Mouse (Mus musculus) R1 (cell line): ENCODE measurements at regions not wholly inside any gene's neighbourhood (a gene's known extent, or its start where the extent isn't known, plus 50 kb on each side); places are given as distances from the start of the nearest gene placed in this dataset.

Source experiments
- DNase-seq: peaks from one replicate; pipeline ENCODE4 v3.0.0-alpha.2; 2018; ENCODE audit warnings: low read depth, low spot score

DNA sequence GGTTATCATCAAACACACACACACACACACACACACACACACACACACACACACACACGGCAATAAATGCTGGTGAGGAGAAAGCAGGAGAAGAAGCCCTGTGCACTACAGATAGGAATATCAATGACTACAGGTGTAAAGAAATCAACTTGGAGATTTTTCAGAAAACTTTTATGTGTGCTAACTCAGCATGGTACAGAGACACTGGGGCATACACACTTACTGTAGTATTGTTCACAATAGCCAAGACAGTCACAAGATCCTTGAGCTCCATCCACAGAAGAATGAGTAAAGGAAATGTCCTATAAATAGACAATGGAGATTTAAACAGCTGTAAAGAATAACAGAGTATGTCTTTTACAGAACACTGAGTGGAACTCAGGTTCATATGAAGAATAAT lies 182.4 kb downstream of the Tm2d1 start:
- no peak for DNase-seq

DNA sequence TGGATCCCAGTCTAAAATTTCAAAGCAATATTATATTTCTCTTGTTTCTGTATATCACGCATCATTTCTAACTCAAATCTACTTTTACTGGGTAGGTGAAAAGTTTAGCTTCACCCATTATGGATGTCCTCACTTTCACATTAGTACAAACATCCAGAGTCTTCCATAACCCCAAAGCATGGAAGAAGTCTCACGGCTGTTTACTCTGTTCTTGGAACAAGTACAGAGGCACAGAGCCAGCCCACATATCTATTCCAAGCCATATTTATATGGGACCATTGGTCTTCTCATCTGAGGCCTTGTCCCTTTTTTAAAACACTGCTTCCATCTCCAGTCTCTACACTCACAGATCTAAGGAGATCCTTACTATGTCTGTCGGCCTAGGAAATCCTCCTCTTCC lies 192.8 kb downstream of the Tm2d1 start:
- DNase-seq = no peak

DNA sequence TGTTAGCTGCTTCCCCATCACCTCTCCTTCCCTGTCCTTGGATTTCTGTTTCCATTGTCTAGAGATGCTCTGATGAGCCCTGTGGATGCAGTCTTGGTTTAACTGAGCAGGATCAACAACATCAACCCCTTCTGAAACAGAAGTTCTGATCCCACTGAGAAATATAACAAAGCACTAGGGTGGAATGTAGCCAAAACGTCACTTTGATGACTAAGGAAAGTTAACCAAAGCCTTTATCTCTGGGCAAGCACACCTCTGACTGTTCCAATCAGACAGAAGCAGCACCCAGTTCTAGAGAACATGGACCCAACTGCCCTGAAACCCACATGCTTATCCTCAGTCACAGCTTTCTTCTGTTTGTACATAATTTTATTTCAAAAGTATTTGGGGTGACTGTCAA lies 193.2 kb downstream of the Tm2d1 start:
- DNase-seq = no peak

DNA sequence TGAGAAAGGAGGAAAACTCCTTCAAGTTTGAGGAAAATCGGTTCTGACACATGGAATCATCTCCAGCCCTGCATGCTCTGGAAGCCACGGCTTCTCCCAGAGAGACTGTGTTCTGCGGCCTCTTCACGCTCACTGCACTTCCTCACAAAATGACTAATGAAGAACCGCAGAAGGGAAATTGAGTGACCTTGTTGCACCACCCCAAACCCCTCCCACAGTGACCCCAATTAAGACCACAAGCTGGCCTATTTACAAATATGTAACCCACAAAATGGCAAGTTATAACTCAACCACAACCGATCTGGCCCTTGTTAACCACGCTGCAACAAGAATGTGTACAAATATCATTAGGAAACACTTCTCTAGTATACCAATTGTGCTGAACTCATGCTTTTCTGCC lies 194.2 kb downstream of the Tm2d1 start:
- DNase-seq = no peak

DNA sequence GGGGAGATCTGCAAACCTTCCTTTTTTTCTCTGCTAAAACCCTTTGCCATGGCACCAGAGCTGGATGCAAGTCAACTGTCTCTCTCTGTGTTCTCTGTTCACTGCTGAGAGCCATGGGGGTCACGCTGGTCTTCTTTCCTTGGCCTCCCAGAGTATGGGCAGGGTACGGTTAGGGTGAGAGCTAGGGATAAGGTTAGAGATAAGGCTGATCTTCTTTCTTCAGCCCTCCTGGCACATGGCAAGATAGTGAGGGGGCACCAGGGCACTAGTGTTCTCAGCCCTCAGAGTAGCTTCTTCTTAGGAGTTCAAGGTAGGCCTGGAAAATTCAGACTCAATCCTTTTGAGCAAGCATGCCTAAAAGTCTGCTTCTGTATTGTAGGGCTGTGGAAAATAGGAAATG lies 196.1 kb downstream of the Tm2d1 start:
- no peak for DNase-seq

DNA sequence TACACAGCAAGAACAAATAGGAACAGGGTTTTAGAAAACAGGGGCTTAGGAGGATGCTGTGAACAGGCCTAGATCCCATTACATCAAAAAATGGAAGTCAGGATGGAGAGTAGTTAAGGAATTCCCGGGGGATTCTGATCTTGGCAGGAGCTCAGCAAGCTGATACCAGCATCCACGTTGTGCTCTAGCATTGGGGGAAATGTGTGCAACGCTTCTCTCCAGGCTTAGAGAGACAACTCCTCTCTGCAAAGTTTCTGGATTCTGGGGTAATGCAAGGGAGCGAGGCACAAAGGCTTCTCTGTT lies 201.1 kb downstream of the Tm2d1 start:
- no peak for DNase-seq

DNA sequence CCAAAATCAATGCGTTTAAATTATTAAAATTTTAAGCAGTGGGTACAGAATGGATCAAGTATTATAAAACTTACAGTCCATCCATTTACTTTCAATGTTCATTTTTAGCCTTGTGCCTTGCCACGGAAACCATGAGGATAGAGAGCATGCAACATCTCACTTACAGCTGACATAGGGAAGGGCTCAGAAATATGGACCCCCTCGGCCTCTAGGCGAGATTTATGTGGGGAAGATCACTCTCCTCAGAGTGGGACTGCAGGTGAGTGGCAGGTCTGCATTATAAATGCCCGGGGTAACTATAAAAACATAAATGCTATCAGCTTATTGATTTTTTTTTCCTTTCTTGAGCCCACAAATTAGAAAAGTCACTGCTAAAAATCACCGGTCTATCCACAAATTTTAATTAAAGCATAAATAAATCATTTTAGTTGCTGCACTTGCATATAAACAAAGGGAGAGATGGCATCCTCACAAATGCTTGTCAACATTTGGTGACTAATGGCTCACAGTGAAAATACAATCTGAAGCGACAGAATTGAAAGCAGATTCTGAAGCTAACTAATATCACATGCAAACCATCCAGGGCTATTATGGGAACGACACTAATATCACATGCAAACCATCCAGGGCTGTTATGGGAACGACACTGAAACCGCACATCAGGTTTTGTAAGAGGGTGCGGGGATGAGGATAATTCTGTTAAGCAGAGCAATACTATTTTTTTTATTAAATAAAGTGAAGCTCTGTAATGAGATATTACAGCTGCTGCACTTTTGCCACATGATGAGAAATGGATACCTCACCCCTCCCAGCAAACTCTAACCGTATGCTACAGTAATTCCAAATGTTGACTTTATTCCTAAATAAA lies 201.7 kb downstream of the Tm2d1 start:
- DNase-seq = no peak

DNA sequence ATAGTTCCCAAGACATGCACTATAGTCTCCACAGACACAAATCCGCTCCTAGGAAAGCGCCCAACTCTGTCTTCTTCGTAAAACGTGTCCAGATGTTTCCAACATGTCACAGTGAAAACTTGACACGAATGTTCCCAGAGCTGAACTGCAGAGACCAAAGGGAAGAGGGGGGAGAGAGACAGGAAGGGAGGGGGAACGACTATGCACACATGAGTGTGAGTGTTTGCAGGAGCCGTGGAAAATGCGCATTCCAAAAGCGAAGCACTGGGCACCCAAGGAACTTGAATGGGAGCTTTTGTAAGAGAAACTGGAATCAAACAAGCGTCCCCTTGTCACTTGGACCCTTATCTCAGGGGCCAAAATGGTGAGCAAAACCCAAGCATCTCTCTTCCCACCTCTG lies 202.8 kb downstream of the Tm2d1 start:
- DNase-seq = no peak
